Mouse (Mus musculus) layer of hippocampus, postnatal 14 days (tissue): Measurements from ENCODE around the gene Trim66. TPM values are rescaled to one million over a fixed set of nuclear protein-coding genes. Genes with fewer than 3 reads are reported as not detected.

Experiments
- DNase-seq, 2 experiments: peaks; one replicate each; pipeline ENCODE4 v3.0.0; 2021 to 2022; ENCODE audit warnings: low spot score in 2 of 2, mixed read lengths in 1 of 2
- long read RNA-seq, 2 experiments: library from polyadenylated mRNA; stranded (forward); transcript quantifications; one replicate each; pipeline ENCODE4 v2.0.0; 2021
- total RNA-seq, 2 experiments: library from RNA; stranded (reverse); gene quantifications; 2 replicates each; pipeline ENCODE4 v1.2.3; 2021

Trim66 gene
- 1 to 10 TPM; 2.8 to 4.9 TPM for total RNA-seq
- long read RNA-seq, experiment 1, result 0 reads
- long read RNA-seq, experiment 2, result 0 reads

DNA sequence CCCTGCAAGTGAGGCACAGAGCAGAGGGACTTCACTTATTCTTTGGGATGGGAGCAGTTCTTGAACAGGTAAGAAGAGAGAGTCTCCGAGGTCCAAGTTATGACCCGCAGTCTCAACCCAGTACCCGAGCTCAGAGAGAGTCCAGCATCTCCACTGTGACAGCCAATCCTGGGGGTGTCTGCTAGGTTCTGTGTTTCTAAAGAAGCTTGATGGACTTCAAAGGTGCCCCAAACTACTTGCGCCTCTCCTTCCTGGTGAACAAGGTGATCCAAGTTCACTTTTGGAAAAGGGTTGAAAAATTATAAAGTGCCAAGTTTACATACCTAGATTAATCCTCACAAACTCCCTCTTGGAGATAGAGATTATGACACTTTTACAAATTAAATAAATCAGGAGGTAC is at the start of gene Trim66:
Gene Trim66 (minus strand): TSS at position 101 of the 400 bp plus-strand sequence.
- DNase-seq, result no peak

GRCm38 (mm10) chr7:109546726-109547125 is 38.8 kb upstream of the Trim66 start:
- no peak for DNase-seq

DNA sequence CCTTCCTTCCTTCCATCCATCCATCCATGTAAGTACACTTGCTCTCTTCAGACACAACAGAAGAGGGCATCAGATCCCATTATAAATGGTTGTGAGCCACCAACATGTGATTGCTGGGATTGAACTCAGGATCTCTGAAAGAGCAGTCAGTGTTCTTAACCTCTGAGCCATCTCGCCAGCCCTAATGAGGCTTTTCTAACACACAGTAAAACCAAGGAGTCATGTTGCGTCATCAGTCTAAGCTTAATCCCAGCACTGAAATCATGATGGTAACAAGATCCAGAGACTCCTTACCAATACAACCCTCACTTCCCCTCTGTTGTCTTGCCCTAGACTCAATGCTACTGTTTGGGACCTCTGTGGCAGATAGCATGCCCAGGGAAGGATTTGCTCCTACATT is 38.3 kb upstream of the Trim66 start:
- DNase-seq, result no peak

DNA sequence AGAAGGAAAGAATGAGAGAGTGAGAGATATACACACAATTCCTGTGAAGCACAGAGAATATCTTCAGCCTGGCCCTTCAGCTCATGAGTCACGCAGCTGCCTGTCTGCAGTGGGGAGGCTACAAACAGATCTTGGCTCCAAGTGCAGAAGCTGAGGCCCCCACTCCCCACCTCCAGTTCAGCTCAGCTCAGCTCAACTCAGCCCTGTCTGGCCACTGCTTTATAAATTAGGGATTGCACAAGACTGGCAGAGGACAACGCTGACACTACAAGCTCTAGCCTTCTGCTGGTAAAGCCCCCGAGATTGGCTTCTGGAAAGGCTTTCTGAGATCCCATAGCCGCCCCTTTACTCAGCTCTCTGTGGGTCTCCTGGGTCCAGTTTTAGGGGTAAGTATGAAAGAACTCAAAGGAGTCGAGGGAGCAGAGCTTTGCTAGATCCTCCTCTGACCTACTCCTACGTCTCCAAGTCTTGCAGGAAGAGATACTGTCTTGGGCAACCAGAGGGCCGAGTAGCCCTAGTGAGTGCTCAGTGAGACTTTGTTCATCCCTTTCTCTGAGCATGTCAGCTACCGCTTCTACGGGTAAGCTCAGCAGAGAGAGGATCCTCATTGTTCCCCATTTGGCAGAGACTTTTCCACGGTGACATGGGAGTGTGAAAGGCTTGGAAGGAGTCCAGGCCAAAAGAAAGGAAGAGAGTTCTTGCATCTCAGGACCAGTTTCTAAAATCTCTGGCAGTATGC is 37.5 kb upstream of the Trim66 start:
- DNase-seq, result no peak

DNA sequence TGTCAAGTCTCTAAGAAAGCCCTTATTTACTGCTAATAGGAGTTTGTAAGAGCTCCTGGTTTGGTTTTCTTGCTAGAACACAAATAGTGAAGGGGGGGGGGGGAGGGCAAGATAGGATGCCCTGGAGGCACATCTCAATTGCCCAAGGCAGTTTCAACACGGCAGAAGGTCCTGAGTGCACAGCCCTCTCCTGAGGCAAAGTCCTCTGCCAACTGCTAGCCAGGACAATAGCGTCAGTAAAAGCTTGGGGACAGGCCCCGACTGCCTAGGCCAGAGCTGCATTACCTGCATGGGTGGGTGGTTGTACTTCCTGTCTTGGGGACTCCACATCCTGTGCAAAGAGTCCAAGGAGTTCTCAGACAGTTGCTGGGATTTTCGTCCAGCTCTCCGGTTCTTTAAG is 36.9 kb upstream of the Trim66 start:
- no peak for DNase-seq

DNA sequence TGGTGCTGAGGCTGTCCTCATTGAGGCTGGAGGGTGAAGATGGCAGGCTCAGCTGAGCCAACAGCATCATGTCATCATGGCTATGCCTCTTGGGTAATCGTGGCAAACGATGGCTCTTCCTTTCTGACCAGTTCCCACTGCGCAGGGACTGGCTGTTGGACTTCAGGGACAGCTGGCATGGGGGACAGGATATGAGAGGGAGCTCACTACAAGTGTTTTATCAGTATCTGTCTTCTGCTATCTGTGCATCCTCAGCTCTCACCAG is 34.4 kb upstream of the Trim66 start:
- no peak for DNase-seq

DNA sequence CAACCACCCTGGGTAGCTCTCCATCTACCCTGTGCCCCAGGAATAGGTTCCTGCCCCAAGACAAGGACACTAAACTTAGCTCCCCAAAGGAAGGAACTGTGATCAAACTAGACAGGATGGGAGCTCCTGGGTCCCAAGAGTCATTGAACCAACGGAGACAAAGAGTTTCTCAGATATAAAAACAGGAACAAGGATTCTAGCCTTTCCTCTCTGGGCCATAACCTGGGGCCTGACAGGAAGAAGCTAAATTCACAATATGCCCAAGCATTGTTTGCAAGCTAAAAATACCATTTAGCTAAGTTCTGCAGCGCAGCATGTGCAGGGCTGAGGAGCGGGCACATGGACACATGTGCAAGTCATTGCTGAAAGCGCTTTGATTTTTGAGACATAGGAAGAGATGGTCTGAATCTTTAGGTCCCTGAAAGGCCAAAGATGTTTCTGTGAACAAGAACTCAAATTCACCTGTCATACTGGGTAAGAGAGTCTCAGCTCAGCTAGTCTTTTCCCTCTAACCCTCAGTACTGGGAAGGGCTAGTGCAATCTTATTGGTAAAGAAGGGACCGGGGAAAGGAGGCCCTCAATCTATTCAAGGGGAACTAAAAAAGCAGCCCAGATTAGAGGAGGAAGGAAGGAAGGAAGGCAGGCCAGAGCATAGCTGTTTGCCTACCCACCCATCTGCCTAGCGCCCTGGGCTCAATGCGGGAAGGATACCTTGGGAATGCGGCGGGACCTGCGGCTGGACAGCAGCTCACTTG is 33.9 kb upstream of the Trim66 start:
- DNase-seq, result no peak

DNA sequence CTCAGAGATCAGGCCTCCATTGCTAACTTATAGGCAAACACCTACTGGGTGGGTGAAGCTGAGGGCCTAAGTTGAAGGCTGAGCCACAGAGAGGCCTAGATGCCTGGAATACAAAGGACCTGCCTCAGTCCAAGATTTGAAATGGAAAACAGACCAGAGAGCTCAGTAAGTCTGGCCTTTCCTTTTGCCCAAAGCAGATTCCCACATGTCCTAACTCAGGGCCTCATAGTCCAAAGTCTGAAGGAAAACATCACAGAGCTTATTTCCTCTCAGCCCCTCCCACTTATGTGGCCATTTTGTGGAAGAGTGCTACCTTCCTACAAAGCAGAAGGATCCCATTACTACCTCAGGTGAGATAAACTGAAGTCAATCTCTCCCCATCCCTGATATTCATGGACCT is 33.0 kb upstream of the Trim66 start:
- no peak for DNase-seq

- peak; percentile 61 to 80 for DNase-seq
These were observed 28.6 kb upstream of the Trim66 start for GRCm38 (mm10) chr7:109536451-109536946.

DNA sequence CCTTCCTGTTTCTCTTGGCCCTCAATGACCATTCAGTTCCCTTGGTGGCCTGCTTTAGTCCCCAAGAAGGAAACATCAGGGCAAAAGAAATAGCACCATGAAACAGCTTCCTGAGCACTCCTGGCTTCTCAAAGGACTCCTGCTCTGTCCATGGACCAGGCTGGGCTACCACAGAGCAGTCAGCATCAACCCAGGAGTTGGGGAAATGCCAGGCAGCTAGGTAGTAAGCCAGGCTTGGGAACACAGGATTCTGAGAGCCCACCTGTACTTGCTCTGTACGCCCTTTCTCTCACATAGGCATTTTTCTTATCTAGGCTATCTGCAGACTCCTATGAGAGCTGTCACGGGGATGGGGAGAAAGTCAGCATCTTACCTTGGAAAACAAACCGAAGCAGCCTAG is 27.0 kb upstream of the Trim66 start:
- no peak for DNase-seq

DNA sequence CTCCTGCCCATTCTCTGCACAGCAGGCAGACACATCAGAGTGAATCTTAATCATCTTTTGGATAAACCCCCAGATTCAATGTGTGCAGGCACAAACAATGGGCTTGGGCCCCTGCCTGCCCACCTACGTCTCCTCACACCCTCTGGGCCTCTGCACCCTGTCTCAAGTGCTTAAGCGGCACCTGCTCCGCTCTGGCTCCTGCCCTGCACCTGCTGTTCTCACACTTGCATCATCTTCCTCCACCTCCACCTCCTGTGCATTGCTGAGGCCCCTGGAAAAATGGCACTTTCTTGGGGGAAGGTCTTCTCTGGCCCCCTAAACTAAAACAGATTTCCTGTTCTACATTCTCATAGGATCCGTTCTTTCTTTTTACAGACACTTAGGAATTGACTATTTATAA is 26.0 kb upstream of the Trim66 start:
- DNase-seq, result no peak

GRCm38 (mm10) chr7:109533129-109533528 is 25.2 kb upstream of the Trim66 start:
- no peak for DNase-seq

DNA sequence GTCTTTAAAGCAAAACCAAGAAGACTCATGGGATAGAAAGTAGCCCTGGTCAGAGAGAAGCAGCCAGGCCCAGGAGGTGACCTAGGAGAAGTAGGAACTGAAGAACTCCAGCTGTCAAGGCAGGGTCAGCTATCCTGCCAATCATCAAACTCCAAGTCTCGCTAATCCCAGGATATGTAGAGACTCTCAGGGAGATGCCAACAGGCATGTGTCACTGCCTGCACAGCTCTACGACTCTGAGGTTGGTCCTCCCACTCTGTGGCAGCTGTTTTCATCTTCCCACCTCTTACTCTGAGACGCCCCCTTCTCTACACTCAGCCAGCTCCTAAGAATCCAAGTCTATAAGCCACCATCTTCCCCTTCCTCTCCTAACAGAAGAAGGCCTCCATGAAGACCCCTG is 24.8 kb upstream of the Trim66 start:
- no peak for DNase-seq

- DNase-seq, result no peak
These were observed 23.6 kb upstream of the Trim66 start for GRCm38 (mm10) chr7:109531501-109531900.

DNA sequence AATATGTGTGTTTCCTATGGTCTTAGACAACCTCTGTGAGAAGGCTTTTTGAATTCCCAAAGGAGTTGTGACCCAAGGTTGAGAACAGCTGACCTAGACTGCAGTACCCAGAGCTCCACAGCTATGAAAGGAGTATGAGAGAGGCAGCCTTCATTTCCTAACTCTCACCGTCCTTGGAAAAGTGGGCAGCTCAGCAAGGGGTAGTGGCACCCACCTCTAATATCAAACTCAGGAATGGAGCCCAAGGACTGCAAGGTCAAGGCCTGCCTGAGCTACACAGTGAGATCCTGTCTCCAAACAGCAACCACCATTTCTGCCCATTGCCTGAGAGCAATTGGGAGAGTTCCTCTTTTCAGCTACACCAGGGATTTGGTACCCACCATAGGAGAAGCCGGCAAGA is 21.8 kb upstream of the Trim66 start:
- DNase-seq, result no peak

- peak in 1 of 2 experiments; percentile 58 for DNase-seq
These were observed 20.4 kb upstream of the Trim66 start for GRCm38 (mm10) chr7:109528356-109528755.

DNA sequence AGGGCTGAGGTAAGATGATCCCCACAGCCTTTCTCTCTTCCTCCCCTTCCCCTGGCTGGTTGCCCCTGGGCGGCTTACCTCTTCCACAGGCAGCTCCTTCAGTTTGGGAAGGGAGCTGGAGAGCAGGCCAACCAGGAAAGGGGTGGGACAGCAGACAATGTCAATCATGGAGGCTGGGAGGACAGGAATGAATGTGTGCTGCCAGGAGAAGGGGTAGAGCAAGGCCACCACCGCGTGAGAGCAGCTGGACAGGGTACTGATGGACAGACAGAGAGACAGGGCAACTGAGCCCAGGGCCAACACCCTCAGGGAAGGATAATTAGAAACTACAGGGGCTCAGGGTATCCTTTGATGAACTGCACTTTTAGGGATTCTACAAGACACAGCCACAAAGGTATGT is 19.6 kb upstream of the Trim66 start:
- DNase-seq, result no peak

GRCm38 (mm10) chr7:109525740-109526663 is 18.1 kb upstream of the Trim66 start:
- DNase-seq, result no peak

DNA sequence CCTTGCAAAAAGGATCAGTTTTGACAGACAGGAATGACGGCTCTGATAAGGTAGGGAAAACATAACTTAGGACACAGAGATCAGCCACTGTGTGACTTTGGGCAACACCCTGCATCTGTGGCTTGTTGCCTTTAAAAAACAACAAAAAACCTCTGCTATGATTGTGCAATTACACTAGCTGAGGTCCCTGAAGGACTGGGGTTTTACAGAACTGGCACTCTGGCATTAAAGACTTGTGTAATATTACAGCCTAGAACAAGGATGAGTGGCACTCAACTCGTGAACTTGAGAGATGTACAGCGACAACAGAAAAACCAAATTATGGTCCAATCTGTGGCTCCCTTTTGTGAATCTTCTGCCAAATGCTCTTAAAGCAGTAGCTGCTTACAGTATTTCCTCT is 16.8 kb upstream of the Trim66 start:
- DNase-seq, result no peak

- no peak for DNase-seq
These were observed 16.5 kb upstream of the Trim66 start for GRCm38 (mm10) chr7:109524442-109524744.

DNA sequence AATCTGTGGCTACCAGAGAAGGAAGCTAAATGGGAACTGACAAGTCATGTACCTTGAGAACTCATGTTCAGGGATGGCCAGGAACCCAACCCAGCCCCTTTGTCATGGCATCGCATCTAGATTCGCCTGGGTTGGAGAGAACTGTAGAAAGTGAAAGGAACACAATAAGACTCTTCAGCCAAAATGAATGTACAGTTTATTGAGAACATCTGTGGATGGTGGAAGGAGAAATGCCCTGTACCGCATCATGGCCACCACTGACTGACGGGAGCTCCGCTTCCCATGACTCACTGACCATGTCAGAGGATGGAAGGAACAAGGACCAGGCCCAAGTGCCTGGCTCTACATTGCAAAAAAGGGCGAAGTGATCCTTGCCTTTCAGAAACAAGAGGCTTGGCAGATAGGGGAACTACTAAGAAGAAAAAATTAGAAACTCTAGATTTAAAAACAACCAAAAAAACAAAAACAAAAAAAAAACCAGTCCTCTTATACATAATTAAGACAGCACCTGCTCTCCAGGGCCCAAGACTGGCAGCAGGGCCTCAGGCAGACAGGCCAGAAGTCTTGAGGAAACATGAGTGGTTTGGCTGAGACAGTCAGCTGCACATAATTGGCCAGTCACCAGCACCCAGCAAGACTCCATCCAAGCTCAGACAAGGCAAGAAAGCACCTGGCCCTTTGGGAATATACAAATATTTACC is 16.0 kb upstream of the Trim66 start:
- DNase-seq, result no peak
